Mouse (Mus musculus) T-helper 17 cell (primary cell): ENCODE measurements around the gene Rbck1.

Experiments
- in situ Hi-C, 2 experiments: fragments of 300-600 bp; cut with MboI, MseI; formaldehyde crosslinking; loops; 1 replicate in 1 of 2; 2 replicates in 1 of 2; pipeline ENCODE4 v1.15.1; 2025; ENCODE audit warnings: high pct_unique_total_duplicates in 2 of 2

Gene Rbck1

DNA sequence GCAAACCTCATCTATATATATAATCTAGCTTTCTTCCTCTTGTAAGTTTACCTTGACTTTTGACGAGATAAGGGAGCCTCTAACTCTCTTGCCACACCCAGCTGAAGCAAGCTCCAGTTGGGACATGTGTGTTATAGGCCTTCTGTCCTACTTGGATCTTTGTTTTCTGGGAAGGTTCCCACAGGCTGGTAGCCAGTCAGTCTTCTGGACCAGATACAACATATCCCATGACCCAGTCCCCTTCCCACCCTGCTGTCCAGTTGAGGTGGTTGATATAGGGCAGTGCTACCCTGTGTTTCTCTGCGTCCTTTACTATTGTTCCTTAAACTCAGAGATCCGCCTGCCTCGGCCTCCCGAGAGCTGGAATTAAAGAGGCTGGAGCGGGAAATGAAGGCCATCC is 27.0 kb downstream of the Rbck1 start:
- in situ Hi-C loops, result loop anchor here in 1 of 2 experiments (10.0 kb wide), 1 partner anchor 1391 kb away; no protein-coding TSS in a partner anchor

DNA sequence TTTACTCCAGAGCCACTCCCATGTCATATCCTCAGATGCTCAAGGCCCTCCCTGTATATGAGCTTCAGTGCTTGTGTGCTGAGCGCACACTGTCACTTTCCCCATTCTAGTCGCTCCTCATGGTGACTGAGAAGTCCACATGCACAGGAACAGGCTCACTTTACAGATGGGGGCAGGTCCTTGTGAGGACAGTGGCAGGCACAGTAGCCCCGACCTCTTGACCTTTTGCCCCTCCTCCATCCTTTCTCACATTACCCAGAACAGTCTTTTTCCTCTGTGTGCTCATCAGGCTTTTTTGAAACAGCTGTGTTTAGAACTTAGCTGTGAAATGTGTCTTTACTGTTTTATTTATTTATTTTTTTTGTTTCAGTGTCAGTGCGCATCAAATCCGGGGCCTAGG is 28.7 kb downstream of the Rbck1 start:
- in situ Hi-C loops, result loop anchor here in 1 of 2 experiments (10.0 kb wide), 1 partner anchor 1389 kb away; no protein-coding TSS in a partner anchor

DNA sequence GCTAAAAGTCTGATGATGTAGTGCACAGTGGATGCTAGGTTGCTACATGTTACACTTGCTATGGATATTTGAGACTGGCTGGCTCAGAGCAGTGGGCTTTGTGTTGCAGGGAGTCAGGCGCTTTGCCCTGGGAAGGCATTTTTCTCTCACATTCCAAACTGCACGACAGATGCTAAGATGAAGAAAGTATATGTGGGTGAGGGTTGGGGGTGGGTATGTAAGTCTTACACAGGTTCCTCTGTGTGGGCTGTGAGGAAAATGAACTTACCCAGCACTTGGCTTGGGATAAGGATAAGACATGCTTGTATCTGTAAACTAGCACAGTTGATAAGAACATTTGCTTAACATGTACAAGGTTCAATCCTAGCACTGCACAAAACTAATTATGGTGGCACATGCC is 29.6 kb downstream of the Rbck1 start:
- in situ Hi-C loops, result loop anchor here in 1 of 2 experiments (10.0 kb wide), 1 partner anchor 1388 kb away; no protein-coding TSS in a partner anchor

DNA sequence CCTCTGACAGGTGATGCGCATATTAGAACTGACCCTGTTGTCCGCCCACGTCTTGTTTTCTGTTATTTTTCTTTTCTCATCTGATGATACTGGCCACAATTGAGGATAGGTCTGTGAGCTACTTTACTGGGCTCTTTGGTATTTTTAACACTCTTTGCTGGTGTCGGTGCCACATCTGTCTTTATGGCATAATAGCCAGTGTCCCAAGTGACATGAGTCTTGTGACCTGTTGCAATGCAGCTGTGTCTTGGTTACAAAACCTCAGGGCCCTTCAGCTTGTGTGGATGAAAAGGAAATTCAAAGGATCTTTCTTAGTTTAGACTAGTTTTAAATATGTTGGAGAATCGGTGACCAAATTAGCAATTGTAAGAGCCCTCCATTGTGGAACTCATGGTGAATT is 37.9 kb downstream of the Rbck1 start:
- in situ Hi-C loops, result loop anchor here in 1 of 2 experiments (25.0 kb wide), 1 partner anchor 593 kb away; no protein-coding TSS in a partner anchor

DNA sequence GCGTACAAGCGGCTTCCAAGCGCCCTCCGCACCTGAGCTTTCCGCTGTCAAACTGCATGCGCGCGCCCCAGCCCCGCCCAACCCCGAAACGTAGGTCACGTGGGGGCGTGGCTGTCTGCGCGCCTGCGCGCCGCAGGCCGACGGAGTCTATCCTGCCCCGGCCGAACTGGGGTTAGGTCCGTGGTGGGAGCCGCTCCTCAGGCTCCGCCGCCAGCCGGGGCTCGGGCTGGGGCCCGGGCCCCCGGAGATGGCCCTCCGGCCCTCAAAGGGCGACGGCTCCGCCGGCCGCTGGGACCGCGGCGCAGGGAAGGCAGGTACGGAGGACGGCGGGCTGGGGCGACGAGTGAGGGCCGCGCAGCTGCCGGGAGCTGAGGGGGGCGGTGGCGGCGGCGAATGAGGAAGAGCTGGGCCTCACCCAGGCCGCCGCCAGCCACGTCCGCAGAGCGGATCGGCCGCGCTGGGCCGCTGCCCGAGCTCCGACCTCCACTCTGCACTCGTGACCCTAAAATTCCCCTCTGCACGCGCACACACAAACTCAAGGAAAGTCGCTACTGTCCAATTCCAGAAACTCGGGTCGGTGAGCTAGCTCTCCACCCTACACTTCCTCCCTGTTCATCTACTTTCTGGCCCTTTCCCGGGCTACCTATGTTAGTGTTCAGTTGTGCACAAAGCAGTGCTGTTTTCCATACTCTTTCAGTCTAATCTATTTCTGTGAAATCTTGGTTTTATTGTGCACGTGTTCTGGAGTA is 38.6 kb downstream of the Rbck1 start, which contains the start of gene Tbc1d20:
TSS of gene Tbc1d20 (plus strand) at position 102 of the 749 bp plus-strand sequence.
- in situ Hi-C loops, result loop anchor here in 1 of 2 experiments (25.0 kb wide), 1 partner anchor 593 kb away; no protein-coding TSS in a partner anchor

DNA sequence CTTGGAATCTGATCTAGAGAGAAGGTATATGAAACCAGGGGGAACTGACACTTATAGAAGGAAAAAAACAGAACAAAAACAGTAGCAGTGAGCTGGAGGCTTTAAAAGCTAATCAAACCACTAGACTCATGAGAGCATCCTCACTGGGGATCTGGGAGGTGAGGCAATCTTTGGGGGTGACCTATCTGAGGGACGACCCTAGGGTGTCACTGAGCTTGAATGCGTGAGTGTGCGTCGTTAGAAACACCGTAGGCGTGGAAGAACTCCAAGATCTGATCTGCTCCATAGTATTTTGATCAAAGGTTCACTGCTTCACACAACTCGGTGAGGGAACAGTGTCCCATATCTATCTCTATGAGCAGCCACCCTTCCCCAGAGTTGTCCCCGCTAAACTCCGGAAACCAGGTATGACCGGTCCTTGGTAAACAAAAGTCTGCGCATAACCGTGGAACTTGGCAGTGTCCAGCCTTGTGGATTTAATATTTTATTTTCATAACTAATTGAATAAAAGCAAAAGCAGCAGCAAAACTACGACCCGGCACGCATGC is 39.2 kb downstream of the Rbck1 start:
- in situ Hi-C loops, result loop anchor here in 1 of 2 experiments (25.0 kb wide), 1 partner anchor 594 kb away; no protein-coding TSS in a partner anchor

DNA sequence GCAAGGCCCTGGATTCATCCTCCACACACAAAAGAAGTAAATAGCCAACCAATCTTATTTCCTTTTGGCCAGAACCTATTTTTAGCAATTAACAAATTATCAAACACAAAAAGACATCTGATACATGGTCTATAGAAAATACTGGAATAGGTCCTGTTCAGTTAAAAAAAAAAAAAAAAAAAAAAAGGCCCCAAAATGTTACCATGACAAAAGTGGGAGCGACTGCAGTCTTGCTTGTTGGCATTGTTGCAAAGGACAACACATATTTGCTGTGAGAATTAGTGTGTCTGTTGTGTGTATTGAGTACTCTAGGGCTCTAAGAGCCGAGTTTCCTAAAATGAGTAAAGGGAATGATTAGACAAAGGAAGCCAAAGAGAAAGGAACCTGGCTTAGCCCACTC is 40.0 kb downstream of the Rbck1 start:
- in situ Hi-C loops, result loop anchor here in 1 of 2 experiments (25.0 kb wide), 1 partner anchor 595 kb away; no protein-coding TSS in a partner anchor

DNA sequence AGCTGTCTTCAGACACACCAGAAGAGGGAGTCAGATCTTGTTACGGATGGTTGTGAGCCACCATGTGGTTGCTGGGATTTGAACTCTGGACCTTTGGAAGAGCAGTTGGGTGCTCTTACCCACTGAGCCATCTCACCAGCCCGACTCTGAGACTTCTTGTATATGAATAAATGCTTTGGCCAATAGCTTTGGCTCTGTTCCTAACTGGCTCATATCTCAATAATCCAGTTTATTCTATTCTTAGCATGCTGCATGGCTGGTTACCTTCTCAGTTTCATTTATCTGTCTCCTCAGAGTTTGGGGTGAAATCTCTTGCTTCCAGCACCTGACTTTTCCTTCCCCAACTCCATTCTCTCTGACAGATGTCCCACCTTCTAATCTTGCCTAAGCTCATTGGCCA is 42.8 kb downstream of the Rbck1 start:
- in situ Hi-C loops, result loop anchor here in 1 of 2 experiments (25.0 kb wide), 1 partner anchor 598 kb away; no protein-coding TSS in a partner anchor

DNA sequence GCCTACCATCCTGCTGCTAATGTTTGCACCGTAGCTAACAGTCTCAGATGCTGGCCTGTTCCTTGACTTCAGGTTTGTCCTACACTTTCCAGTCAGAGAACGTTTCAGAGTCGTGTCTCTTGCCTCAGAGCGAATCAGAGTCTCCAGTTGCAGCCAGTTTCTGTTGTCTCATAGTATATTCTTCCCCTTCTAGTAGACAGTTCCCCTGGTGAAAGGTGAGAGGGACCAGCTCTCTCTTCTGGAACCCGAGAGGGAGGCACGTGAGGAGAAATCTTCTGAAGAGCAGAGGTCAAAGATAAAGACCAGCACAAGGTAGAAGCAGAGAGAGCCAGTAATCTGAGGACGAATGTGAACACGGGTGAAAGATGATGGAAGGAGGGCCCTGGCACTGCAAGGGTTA is 44.4 kb downstream of the Rbck1 start:
- in situ Hi-C loops, result loop anchor here in 1 of 2 experiments (25.0 kb wide), 1 partner anchor 599 kb away; no protein-coding TSS in a partner anchor

DNA sequence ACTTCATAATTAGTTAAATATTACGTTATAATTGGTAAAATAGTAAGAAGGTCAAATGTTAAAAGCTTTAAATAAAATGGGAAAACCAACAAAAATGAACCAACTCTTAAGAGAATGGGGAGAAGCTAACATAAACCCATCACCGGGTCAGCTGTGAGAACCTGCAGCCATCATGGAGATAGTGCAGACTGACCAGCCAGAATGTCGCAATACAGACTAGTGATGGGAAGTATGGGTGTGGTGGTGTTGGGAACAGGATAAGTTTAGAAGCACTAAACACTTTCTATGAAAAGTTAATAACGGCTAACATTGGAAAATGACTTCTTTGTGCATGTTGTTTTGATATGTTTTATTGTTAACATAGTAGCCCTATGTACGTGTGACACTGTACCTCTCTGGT is 44.9 kb downstream of the Rbck1 start:
- in situ Hi-C loops, result loop anchor here in 1 of 2 experiments (25.0 kb wide), 1 partner anchor 600 kb away; no protein-coding TSS in a partner anchor

DNA sequence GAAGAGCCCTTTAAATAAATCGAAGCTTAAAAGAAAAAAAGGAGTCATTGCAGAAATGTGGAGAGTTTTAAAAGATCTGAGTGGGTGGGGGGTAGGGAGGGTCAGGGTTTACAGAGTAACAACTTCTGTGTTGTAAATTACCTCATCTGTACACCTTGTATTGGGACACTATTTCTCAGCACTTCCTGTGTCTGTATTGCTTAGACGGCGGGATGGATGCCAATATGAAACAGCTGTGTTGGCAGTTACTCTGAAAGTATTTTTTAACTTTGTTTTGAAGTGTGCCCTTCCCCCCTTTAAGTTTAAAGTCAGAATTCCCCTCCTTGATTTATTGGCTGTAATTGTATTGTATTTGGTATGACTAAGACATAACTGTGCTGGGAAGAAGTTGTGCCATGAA is 51.0 kb downstream of the Rbck1 start:
- in situ Hi-C loops, result loop anchor here in 1 of 2 experiments (25.0 kb wide), 1 partner anchor 606 kb away; no protein-coding TSS in a partner anchor

DNA sequence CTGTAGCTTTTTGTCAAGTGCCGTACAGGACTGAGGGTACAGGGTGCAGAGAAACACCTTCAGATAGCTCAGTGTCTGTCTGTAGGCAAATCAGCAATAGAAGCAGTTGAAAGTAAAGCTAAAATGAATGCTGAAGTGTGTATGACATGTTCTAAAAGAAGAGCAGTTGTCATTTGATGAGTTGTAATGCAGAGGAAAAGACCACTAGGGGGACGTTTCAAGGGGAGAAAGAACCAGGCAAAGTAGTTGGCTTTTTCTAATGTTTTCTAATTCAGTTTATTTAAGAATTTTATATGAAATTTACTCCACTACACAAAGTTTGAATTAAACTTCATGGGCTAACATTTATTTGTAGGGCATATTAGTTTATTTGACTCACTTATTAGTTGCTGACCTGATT is 58.8 kb downstream of the Rbck1 start:
- in situ Hi-C loops, result no loop called here
